Mouse (Mus musculus): ENCODE results near the gene Npr1. TPM values are rescaled to one million over a fixed set of nuclear protein-coding genes. Genes with fewer than 3 reads are reported as not detected.

The Npr1 gene
- polyA plus RNA-seq, 1 experiment: 0.04 TPM

DNA sequence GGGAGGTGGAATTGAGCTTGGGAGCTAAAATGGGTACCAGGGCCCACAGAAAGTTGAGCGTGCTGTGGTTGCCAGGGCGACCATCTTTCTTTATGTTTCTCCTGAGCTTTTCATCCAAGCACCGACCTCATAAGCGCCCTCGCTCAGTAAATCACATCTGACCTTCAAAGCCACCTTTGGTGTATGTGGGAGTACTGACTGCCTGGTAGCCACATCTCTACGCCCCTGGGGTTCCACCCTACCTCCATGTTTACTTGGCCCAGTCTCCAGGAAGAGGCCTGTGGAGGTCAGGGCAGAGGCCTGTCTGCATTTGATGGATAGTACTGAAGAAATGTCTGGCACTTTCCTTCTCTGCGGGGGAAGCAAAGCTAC is 18.6 kb downstream of the Npr1 start:
- no peak overlapping the region for H3K4me3 ChIP-seq (replicated peaks)
- no peak for TF ChIP-seq GATA1 (IDR thresholded peaks at IDR 0.05; ENCODE audit: low read length)
- no peak for TF ChIP-seq TAL1 (IDR thresholded peaks at IDR 0.05; ENCODE audit: low read length)
- H3K4me1 ChIP-seq (ENCODE audit: control insufficient read depth): peaks cover 22% of the 10 kb centered on the region

DNA sequence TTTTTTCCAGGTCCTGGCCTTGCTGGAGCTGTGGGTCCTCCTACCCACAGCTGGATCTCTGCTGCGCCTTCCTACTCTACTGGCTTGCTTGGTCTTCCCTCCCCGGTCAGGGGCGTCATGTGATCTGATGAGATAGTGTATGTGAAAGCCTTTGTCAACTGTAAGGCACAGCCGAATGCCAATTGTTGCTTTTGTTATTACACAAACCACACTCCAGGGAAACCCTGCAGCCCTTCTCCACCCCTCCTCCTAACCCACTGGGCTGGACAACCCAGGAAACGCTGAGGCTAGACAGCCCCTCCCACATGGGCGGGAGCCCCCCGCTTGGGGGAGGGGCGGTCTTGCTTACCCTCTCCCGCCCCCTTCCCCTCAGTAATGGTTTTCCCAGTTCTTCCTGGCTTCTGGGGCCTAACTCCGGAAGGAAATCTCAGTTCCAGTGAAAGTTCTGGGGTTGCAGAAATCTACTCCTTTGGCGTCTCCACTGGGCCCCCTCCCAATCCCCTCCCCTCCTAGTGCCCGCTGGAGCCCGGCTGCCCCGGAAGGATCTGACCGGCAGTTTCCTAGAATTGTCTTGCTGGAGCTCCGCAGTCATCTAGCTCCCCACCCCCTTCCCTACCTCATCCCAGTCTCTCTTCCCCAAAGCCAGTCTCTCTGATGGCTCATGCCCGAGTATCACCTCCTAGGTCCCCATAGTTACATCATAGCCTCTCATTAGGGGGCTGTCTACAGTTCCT is 19.1 kb downstream of the Npr1 start:
- peaks cover 21% of the 10 kb centered on the region for H3K4me1 ChIP-seq (ENCODE audit: control insufficient read depth)
- peaks cover 5% of the 10 kb centered on the region for H3K27me3 ChIP-seq (ENCODE audit: control insufficient read depth)
- H3K4me3 ChIP-seq (replicated peaks): peak overlapping the region; percentile 22
- TF ChIP-seq GATA1 (IDR thresholded peaks at IDR 0.05; ENCODE audit: low read length): no peak
- TF ChIP-seq TAL1 (IDR thresholded peaks at IDR 0.05; ENCODE audit: low read length): no peak
- no peaks in the 10 kb centered on the region for H3K9me3 ChIP-seq (ENCODE audit: control insufficient read depth, low read length)
- H3K36me3 ChIP-seq (ENCODE audit: control insufficient read depth): no peaks in the 10 kb centered on the region

More for the DNA sequence above, 18.6 kb downstream of the Npr1 start:
- Histone ChIP-seq H3K27me3 (ENCODE audit: control insufficient read depth) (peaks cover 5% of the 10 kb centered on the region), H3K36me3 (ENCODE audit: control insufficient read depth) (no peaks in the 10 kb centered on the region), H3K9me3 (ENCODE audit: control insufficient read depth, low read length) (no peaks in the 10 kb centered on the region)

DNA sequence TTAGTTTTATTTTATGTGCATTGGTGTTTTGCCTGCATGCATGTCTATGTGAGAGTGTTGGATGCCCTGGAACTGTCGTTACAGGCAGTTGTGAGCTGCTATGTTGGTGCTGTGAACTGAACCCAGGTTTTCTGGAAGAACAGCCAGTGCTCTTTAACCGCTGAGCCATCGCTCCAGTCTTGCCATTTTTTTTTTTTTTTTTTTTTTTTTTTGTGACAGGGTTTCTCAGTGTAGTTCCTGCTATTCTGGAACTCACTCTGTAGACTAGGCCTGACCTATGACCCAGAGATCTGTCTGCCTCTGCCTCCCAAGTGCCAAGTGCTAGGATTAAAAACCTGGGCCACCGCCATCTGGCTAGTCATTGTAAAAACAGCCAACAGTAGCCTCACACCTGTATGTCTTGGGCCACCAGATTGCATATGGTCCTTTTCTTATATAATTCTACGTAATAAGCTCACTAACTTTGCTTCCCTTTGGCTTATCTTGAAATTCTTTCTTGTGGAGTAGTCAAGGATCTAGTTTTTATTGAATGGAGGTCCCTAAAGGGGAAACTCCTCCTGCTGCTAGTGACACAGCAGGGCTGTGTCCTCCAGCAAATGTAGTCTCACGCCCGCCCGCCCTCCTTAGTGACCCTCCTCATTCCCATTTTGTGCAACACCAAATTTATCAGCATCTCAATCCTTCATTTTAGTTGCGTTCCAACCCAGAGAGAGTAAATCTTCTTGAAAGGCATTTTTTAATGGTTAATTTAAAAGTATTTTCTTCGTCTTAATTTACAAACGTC is 20.1 kb downstream of the Npr1 start:
- H3K36me3 ChIP-seq (ENCODE audit: control insufficient read depth): no peaks in the 10 kb centered on the region
- no peaks in the 10 kb centered on the region for H3K9me3 ChIP-seq (ENCODE audit: control insufficient read depth, low read length)
- peaks cover 13% of the 10 kb centered on the region for H3K4me1 ChIP-seq (ENCODE audit: control insufficient read depth)
- H3K4me3 ChIP-seq (replicated peaks): no peak overlapping the region
- H3K27me3 ChIP-seq (ENCODE audit: control insufficient read depth): no peaks in the 10 kb centered on the region
- TF ChIP-seq GATA1 (IDR thresholded peaks at IDR 0.05; ENCODE audit: low read length): no peak
- no peak for TF ChIP-seq TAL1 (IDR thresholded peaks at IDR 0.05; ENCODE audit: low read length)

DNA sequence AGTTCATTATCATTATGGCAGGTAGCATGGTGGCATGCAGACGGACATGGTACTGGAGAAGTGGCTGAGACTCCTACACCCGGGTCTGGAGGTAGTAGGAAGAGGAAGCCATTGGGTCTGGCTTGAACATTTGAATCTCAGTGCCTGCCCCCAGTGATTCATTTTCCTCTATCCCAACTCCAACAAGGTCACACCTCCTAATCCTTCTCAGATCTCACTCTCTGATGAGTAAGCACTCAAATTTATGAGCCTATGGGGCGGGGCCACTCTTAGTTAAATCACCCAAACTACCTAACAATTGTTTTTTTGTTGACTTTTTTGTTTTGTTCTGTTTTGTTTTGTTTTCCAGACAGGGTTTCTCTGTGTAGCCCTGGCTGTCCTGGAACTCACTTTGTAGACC is 21.7 kb downstream of the Npr1 start:
- Histone ChIP-seq H3K9me3 (ENCODE audit: control insufficient read depth, low read length) (no peaks in the 10 kb centered on the region), H3K27me3 (ENCODE audit: control insufficient read depth) (no peaks in the 10 kb centered on the region), H3K36me3 (ENCODE audit: control insufficient read depth) (no peaks in the 10 kb centered on the region), H3K4me1 (ENCODE audit: control insufficient read depth) (peaks cover 13% of the 10 kb centered on the region), H3K4me3 (replicated peaks) (no peak overlapping the region)
- TF ChIP-seq TAL1 (IDR thresholded peaks at IDR 0.05; ENCODE audit: low read length) (no peak), GATA1 (IDR thresholded peaks at IDR 0.05; ENCODE audit: low read length) (no peak)

DNA sequence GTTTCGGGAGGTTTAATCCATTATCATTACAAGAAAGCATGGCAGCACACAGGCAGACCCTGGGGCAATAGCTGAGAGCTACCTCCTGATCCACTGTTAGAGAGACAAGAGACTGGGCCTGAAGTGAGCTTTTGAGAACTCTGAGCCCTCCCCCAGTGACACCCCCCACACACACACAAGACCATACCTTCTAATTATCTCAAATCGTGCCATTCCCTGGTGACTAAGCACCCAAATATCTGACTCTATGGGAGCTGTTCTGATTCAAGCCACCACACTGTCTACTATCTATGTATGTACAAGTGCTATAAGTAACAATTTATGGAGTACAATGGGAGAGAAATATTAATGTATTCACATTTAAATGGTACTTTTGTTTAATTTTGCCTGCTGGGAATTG is 24.9 kb downstream of the Npr1 start:
- Histone ChIP-seq H3K4me1 (ENCODE audit: control insufficient read depth) (peaks cover 2% of the 10 kb centered on the region; the same call in 1 of the 2 replicates), H3K9me3 (ENCODE audit: control insufficient read depth, low read length) (no peaks in the 10 kb centered on the region), H3K36me3 (ENCODE audit: control insufficient read depth) (no peaks in the 10 kb centered on the region), H3K27me3 (ENCODE audit: control insufficient read depth) (no peaks in the 10 kb centered on the region), H3K4me3 (replicated peaks) (no peak overlapping the region)
- no peak for TF ChIP-seq GATA1 (IDR thresholded peaks at IDR 0.05; ENCODE audit: low read length)
- no peak for TF ChIP-seq TAL1 (IDR thresholded peaks at IDR 0.05; ENCODE audit: low read length)

DNA sequence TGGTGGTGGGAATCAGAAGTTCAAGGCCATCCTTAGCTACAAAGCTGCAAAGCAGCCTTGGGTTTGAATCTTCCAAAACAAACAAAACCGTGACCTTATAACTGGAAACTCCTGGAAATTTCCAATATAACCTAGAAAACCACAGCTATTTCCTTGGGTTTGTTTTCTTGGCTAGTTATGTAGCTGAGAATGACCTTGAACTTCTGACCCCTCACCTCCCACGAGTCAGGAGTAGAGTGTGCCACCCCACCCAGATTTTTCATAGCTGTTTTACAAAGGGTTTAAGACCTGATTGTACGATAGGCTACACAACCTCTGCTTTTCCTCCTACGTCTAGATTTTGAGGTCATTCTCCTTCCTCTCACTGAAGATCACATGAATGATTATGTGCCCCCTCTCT is 28.5 kb downstream of the Npr1 start:
- TF ChIP-seq GATA1 (IDR thresholded peaks at IDR 0.05; ENCODE audit: low read length): no peak
- no peak for TF ChIP-seq TAL1 (IDR thresholded peaks at IDR 0.05; ENCODE audit: low read length)
- Histone ChIP-seq H3K9me3 (ENCODE audit: control insufficient read depth, low read length) (no peaks in the 10 kb centered on the region), H3K4me3 (replicated peaks) (no peak overlapping the region), H3K27me3 (ENCODE audit: control insufficient read depth) (no peaks in the 10 kb centered on the region), H3K4me1 (ENCODE audit: control insufficient read depth) (peaks cover 19% of the 10 kb centered on the region), H3K36me3 (ENCODE audit: control insufficient read depth) (no peaks in the 10 kb centered on the region)

DNA sequence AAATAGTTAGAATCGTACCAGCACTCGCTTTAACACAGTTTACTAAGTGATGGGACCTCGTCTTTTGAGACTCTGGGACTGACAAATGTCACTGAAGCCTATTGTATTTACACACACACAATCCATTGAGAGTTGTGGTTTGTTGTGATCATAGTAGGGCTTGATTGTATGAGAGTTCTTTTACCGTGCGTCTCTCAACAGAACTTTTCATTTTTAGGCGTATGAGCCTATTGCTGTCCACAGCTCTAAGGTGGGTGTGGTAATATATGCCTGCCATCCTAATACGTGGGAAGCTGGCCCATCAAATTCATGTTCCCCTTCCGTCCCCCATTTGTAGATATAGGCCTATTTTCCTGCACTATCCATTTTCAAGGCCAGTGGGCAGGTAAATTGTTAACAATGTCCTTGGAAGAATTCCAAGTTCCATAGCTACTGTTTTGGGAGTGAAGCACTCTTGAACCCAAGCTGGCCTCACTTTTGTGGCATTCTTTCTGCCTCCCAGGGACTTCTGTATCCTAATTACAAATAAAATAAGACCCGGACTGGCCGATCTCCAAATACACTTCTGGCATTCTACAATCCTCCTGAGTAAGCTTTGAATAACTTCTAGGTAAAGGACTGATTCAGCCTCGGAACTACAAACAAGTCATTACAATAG is 31.5 kb downstream of the Npr1 start:
- H3K4me3 ChIP-seq (replicated peaks): peak overlapping the region; percentile 75
- TF ChIP-seq TAL1 (IDR thresholded peaks at IDR 0.05; ENCODE audit: low read length) (no peak), GATA1 (IDR thresholded peaks at IDR 0.05; ENCODE audit: low read length) (no peak)
- no peaks in the 10 kb centered on the region for H3K27me3 ChIP-seq (ENCODE audit: control insufficient read depth)

DNA sequence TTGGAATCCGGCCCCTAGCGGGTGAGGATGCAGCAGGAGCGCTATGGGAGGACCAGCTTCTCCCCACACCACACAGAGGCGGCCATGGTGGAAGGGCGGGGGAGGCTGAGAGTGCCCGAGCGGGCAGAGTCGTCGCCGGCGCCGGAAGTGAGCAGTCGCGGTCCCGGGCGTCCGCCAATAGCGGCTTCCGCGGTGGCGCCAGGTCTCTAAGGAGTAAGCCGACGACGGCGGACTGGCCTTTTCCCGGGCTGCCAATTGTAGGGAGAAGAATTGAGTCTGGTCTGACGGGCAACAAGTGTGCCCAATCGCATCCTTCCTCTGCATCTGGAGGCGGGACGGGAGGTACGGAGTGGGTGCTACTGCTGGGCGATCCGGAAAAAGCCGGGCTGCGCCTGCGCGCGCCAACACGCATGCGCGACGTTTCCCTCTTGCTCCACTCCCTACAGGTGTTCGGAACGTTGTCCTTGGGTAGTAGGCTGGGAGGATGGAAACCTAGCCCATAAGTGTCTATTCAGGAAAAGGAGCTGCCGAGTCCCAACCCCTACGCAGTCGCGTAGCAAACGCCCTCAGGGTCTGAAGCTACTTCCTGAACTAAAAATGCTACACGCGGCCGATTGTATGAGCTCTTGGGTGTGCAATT is 32.2 kb downstream of the Npr1 start, which contains the start of gene Ints3:
Gene Ints3 (minus strand): TSS at position 242 of the 640 bp plus-strand sequence.
- no peaks in the 10 kb centered on the region for H3K9me3 ChIP-seq (ENCODE audit: control insufficient read depth, low read length)
- TF ChIP-seq GATA1 (IDR thresholded peaks at IDR 0.05; ENCODE audit: low read length) (no peak), TAL1 (IDR thresholded peaks at IDR 0.05; ENCODE audit: low read length) (no peak)
- peaks cover 53% of the 10 kb centered on the region for H3K4me1 ChIP-seq (ENCODE audit: control insufficient read depth)
- peaks cover 8% of the 10 kb centered on the region for H3K36me3 ChIP-seq (ENCODE audit: control insufficient read depth)
- H3K27me3 ChIP-seq (ENCODE audit: control insufficient read depth): no peaks in the 10 kb centered on the region
- peak within 1 kb of the TSS; percentile 75 for H3K4me3 ChIP-seq (replicated peaks)

More for the DNA sequence above, 31.5 kb downstream of the Npr1 start:
- no peaks in the 10 kb centered on the region for H3K9me3 ChIP-seq (ENCODE audit: control insufficient read depth, low read length)
- peaks cover 46% of the 10 kb centered on the region for H3K4me1 ChIP-seq (ENCODE audit: control insufficient read depth)
- H3K36me3 ChIP-seq (ENCODE audit: control insufficient read depth): peaks cover 3% of the 10 kb centered on the region

Measured in erythroblast, embryonic 14.5 days (primary cell).